Mouse (Mus musculus) thymus, postnatal 0 days (tissue): ENCODE data around the gene Chdh. TPM values are rescaled to one million over a fixed set of nuclear protein-coding genes. Genes with fewer than 3 reads are reported as not detected.

ENCODE experiments used
- DNase-seq: peaks from one replicate; pipeline ENCODE4 v3.0.0-alpha.2; 2015; ENCODE audit warnings: low spot score
- polyA plus RNA-seq: library from polyadenylated mRNA; unstranded; fragments of >200 nt; fragmentation: Nextera tagmentation; extraction: Ambion mirVana; gene quantifications from 2 replicates; pipeline ENCODE4 v1.2.1, GENCODE M21; 2015

Chdh gene
- 8.2 and 10.1 TPM in 2 replicates for polyA plus RNA-seq

DNA sequence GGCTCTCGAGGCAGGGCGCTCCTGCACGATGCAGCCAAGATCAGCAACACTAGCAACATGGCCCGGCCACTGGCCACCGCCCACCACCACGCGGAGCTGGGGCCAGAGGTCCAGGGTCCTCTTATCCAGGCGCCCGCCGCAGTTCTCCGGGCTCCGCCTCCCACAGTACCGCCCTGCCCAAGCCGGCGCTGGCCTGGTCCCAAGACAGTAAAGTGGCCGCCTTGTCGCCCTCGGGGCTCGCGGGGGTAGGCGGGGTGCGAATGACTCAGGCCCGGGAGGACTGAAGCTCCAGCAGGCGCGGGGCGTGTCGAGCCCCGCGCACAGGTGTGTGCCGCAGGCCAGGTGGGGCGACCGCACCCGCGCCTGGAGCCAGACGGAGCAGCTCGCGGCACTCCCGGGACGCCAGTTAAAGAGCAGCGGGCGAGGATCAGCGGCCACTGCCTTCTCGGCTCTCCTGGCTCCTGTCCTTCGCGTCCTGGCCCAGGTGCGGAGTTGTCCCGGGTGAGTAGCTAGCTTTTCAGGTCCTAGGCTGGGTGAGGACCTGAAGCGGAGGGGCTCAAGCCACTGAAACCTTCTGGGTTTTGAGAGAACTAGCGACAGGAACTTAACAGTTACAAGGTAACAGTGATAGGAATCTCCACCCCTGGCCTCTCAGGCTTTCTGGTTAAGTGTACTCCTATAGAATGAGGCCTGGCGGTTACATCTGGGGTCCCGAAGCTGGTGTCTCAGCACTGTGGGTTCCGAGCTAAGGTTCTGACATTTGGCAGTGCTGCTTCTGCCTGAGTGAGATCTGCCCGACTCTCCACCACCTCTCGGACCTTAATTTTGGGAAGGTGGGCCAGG, at the start of gene Chdh, which contains the start of gene Il17rb:
TSS of gene Chdh (plus strand) at position 291 of the 843 bp plus-strand sequence.
TSS of gene Il17rb (minus strand) at position 164 of the 843 bp plus-strand sequence.
- peak; percentile 58 for DNase-seq

DNA sequence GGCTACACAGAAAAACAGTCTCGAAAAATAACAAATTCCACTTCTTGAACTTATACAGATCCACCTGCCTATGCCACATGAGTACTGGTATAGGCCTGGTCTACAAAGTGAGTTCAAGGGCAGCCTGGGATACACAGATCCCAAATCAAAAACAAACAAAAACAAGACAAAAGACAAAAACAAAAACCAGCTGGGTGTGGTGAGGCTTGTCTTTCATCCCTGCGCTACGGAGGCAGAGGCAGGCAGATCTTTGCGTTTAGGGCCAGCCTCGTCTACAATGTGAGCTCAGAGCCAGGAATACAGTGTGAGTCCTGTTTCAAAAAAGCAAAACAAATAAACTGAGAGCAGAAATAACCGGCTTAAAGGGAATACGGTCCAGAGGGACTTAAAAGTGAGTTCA, 41.2 kb upstream of the Chdh start:
- DNase-seq: no peak

DNA sequence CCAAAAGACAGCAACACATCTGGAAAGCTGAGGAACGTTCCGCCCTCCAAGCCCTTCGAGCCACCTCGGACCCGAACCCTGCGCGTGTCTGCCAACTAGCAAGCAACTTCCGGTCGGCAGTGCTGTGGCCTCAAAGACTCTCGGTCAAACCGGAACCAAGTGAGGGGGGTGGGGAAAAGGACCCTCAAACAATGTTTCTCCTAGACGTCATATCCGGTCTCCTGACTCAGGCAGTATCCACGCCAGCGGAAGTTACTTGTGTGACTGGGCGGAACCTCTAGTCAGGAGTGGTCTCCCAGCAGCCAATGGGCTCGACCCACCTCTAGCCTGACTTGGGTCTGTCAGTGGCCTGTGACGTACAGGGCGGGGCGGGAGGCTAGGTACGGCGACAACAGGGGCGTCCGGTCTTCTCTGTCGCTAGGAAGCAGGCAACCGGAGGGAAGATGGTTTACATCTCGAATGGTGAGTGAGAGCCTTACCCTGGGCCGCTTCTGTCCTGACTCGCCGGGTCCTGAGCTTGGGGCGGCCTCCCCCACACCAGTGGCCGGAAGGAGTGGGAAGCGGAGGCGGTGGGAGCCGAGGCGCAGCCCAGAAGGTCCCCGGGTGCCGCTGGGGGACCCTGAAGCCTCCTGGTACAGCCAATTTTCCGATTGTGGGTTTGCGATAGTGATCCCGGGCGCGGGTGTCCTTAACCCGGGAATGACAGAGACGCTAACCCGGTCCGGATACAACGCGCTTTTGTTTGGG, 40.6 kb upstream of the Chdh start, which contains the start of gene Selenok:
TSS of gene Selenok (plus strand) at position 234 of the 747 bp plus-strand sequence.
- peak; percentile 98 for DNase-seq

DNA sequence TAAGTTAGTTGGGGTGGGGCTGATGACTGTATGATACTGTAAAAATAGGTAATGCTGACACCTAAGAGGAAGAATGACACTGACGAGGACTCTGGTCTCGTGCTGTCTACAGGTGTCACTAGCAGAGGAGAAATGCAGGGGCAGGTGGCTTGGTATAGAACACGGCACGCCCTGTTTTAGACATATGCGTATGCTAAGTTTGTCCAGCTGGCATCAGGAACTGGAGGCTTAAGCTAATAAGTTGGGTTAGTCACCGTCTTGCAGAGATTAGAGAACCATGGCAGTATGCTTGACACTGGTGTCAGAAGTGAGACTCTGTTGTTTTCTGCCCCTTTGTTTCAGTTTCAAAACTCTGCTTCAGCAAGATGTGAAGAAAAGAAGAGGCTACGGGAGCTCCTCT, 37.4 kb upstream of the Chdh start:
- no peak for DNase-seq

DNA sequence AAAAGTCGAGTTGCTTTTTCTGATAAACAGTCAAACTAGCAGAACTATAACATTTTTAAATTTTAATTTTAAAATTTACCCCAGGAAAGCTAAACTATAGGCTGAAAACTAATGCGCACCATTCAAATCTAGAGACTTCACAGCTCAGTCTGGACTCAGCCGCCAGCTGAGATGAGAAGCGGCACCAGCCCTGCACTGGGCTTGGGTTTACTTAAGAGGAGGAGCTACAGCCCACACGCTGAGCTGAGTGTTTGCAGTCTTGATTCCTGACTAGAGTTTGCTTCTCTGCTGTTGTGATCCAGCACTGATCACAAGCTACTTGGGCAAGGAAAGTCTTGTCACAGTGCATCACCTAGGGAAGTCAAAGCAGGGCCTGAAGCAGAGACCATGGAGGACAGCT, 36.8 kb upstream of the Chdh start:
- DNase-seq: no peak

DNA sequence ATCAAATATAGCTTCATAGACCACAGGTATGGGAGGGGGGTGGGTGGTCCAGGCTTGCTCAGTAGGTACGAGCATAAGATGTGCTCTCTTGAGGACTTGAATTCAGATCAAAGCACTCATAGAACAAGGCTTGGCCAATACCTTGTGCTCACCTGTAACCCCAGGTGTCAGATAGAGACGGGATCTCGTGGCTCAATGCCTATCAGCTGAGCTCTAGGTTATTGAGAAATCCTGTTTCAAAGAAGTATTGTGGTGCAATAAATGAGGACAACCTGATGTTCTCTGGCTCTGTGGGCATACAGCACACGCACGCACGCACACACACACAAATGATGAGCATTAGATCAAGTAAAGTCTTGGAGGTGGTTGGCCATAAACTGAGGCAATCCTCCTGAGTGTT, 31.9 kb upstream of the Chdh start:
- no peak for DNase-seq

DNA sequence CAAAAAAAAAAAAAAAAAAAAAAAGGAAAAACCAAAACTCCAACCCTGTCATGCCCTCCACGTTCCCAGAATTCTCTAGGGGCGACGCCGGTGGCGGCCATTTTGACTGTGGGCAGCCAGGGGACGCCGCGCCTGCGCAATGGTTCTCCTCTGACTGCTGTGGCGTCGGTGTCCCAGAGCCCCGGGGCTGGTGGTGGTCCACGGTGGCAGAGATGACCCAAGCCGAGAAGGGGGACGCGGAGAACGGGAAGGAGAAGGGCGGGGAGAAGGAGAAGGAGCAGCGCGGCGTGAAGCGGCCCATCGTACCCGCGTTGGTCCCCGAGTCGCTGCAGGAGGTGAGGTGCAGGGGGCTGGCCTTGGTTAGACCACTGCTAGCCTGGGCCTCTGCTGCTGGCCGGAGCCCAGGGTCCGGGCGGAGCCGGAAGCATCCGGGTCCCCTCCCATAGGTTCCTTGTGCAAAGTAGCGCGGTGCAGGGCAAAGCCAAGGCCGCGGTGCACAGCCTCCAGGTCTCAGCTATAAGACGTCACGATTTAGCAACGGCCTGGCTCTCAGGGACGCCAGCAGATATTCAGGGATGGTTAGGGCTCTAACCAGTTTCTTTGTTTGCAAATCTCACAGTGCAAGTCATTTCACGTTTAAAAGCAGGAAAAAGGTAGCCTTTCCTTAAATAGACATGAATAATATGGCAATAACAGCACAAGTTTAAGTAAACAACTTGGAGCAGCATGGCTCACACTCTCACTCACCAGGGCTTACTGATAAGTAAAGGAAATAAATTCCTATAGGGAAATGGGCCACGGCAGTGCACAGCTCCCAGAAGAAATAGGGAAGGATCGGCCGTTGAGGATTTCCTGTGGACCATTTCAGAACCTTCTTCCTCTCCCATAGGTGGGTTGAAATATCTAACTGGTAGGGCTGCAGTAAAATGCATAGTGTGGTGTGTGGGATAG, 30.3 kb upstream of the Chdh start, which contains the start of gene Actr8:
TSS of gene Actr8 (plus strand) at position 84 of the 951 bp plus-strand sequence.
- peak; percentile 77 for DNase-seq

DNA sequence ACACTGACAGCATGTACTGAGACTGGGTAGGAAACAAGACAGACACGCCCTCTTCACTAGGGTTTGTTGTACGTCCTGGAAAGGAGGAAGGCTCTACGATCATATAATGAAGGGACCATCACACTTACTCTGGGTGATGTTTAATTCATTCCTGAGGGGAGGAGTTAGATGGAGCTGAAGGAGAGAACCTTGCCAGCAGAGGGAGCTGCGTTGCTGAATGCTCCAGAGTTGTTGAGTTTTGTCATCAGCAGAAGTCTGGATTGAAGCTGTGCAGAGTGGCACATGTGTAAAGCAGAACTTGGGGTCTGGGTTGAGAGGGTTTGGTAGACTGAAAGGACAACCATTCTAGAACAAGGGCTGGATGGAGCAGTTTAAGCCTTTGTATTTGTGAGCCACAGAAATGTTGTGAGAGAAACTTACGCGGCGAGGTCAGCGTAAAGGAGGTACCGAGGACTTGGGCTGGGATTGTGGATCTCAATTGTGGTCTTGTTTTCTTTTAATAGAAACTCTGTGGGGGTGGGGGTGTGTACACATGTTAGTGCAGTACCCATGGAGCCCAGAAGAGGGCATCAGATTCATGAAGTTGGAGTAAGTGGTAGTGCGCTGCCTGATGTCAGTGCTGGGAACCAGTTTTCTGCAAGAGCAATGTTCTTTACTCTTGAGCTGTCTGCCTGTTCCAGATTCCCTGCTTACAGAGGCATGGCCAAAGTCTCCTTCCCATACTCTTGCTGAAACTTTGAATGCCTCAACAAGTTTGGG, 28.2 kb upstream of the Chdh start:
- peak; percentile 61 for DNase-seq

DNA sequence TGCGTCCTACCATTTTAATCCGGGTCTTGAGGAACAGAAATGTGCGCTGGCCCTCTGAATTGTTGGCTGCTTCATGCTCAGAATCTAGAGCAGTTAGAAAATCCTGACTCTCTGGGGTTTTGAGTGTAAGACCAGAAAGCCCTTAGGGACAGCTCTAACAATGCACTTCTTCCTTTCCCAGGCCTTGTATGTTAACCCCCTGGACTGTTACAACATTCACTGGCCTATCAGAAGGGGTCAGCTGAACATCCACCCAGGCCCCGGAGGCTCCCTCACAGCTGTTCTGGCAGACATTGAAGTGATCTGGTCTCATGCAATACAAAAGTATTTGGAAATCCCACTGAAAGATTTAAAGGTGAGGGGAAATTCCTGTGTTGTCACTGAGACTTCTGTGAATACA, 22.7 kb upstream of the Chdh start:
- DNase-seq: no peak

DNA sequence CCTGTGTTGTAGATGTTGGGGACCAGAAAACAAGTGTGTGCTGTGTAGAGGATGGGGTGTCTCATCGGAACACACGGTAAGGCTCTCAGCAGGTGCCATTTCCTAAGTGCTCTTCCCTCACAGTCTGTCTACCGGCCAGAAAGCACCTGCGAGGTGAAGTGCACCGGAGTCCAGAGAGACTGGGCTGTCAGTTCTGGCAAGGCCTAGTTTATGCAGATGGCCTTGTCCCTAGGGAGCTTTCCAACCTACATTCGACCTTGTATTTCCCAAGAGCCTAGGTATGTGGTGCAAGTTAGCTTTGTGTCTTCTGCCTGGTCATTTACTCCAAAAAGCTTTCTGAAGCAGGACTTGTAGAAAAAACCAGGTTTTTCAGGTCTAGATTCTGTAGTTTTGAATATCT, 21.5 kb upstream of the Chdh start:
- no peak for DNase-seq

DNA sequence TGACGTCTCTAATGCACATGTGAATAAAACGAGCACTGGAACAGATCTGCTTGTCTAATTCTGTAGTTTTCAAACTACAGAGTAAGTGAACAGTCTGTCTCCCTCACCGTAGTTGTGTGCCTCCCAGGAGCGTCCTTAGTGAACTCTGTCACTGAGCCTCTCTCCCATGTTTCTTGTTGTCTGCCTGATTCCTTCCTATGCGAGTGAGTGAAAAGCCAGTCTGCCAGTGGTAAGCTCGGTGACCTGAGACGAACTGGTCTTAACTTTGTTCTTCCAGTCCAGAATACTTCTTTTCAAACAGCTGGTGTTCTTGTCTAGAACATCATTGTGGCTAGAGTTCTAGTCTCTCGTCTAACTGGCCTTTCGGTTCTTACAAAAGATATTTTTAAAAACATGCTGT, 21.1 kb upstream of the Chdh start:
- no peak for DNase-seq

DNA sequence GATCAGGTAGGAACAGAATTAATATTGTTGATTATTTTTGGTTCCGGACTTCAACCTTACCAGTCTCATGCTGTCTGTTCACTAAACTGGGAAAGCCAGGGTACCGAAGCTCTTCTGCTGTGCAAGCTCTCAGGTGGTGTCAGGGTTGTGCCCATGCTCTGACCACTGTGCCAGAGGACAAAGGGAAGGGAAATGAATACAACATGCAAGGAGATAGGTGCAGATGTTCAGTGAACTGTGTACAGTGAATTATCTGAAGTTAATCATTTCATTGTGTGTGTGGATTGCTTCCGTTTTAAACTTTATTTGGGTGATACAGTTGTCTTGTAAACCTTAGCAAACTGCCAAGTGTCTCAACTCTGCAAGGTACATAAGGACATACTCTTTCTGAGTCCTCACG, 20.5 kb upstream of the Chdh start:
- DNase-seq: no peak

DNA sequence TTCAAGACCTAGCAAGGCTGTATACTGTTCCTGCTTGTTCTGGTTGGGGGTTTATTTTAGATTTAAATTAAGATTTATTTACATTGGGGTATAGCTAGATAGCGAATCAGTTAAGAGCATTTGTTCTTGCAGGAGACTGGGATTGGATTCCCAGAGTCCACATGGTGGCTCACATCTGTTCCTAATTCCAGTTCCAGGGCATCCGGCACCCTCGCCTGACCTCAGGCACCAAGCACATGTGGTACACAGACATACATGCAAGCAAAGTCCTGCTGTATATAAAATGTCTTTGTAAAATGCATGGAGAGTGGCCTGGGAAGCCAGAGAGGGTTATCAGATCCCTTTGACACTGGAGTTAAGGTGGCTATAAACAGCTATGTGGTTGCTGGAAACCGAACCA, 13.8 kb upstream of the Chdh start:
- DNase-seq: no peak

DNA sequence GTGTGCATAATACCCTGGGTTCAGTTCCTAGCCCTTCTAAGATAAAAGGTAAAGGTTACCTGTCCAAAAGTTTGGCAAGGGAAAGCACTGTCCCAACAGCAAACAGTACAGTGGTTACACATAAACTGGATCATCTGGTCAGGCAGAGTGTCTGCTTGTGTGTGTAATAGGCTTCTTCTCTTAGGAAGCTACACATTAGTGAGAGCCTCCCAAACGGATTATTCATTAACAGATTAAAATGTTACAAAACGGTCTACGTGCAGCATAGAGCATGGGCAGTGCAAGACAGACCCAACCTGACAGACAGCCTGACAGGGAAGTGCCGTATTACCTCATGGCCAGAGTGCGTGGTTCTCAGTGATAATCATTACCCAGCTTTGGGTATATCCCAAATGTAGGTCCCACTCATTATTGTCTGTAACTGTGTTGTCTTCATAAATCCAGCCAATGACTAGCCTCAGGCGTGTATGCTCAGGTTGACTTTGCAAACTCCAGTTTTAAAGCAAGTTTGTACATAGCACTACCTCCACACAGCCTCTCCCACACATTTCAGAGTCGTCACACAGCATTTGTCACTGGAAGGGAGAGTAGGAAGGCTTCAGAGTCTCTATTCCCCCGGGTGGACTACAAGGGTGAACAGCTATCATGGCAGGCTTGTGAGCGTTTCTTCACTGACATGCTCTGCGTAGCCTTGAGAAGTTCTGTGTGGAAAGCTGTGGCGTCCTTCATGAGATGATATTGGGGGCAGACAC, 12.6 kb upstream of the Chdh start:
- DNase-seq: no peak

DNA sequence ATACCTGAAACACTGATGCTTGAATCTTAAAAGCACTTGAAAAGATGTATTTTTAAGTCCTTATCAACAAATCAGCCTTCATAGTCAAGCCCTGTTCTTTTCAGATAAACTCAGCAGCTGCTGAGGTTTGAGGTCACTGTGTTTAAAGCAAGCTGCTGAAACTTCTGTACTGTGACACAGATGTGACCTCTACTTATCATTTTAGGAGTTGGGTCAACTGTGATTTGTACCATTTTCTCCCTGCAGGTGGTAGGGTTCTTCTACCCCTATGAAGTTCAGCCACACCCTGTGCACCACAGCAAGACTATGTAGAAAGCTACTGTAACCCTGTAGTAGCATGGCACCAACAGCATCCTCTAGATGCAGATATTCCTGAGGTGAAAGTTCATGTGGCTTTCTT, 11.5 kb upstream of the Chdh start:
- DNase-seq: peak; percentile 51

DNA sequence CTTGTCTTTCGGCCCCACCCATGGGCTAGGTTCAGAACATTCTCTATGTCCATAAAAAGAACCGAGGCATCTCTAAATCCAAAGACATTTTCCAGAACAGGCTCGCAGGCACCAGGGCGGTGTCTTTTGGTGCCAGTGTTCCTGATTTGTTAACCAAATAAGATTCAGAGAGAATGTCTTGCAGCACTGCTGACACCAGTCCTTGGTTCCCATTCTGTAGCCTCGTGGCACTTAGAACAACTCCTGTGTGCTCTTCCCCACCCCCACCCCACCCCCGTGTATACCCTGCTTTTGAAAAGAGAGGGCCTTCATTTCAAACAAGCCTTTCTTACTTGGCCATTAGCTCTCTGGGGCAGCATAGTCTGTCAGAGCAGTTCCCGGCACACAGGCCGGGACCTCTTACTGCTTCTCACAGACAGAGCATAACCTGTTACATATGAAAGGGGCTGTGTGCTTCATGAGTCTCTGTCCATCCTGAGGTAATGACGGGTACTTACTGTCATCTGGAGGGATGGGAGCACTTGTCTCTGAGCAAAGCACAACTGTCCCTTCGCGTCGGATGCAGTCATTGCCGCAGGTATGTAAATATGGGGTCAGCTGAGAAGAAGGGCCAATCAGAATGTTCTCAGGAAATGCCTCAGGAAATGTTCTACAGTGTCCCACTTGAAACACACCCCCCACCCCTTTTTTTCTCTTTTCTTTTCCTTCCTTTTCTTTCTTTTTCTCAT, 9.9 kb upstream of the Chdh start:
- DNase-seq: no peak

DNA sequence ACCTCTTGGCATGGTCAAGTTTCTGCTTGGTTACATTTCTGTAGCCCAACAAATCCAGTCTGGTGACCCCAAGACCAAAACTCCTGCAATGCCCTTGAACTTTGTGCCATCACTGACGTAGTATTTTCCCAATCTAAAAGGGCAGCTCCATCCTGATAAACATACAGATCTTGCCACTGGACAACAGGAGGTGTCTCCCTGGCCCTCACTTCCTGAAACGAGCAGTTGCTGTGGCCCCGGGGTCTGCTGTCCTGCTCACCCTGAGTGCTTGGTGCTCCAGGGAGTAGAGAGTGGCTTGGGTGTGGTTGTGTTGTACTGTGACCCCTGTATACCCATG, 9.4 kb upstream of the Chdh start:
- no peak for DNase-seq

DNA sequence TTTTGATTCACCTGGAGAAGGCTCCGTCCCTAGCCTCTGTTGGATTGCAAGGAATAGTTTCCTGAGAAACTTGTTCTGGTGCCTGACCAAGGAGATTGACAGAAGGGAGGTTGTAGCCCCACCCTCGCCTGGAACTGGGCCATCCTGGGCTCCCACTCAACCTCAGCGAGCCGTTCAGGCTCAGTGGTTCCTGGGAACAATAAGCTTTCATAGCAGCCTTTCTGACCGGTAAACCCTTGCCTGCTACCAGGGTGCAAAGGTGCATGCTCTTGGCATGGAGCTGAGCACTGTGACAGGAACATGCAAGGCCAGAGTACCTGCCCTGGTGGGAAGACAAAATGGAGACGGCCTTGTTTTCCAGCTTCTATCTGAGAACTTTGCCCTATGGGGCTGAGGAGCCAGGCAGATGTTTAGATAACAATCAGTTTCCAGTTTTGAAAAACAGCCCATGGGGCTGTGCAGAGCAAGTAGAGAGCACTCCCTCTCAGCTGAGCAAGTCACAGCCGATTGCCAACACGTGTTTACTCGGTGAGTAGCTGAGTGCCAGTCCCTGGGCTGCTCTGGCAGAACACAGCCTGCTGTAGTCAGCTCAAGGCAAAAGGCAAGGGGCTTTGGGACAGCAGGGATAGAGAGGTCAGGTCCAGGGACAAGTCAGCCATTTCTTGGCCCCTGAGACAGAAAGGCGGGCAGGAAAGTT, 1.2 kb downstream of the Chdh start:
- DNase-seq: peak; percentile 71
